Mouse (Mus musculus) liver, embryonic 16.5 days (tissue): ENCODE measurements around the gene Ascl4. TPM values are rescaled to one million over a fixed set of nuclear protein-coding genes. Genes with fewer than 3 reads are reported as not detected.

Source experiments
- ATAC-seq: fragments of 200-750 bp; cut with Nextera tagmentation; 2 replicates; pipeline ENCODE4 v1.8.0; 2017; ENCODE audit warnings: low read depth, mild to moderate bottlenecking, moderate number of reproducible peaks, moderate library complexity
- H3K27ac ChIP-seq: fragments of 300-500 bp; sonication (generic); 2 replicates; pipeline ENCODE4 v1.5.1; 2014; ENCODE audit warnings: mild to moderate bottlenecking, low read length
- H3K27me3 ChIP-seq: fragments of 300-500 bp; sonication (generic); 2 replicates; pipeline ENCODE4 v1.6.1; 2014; ENCODE audit warnings: low read depth, low read length, mixed read lengths; ENCODE audit not compliant: control insufficient read depth, insufficient read depth
- H3K36me3 ChIP-seq: fragments of 300-500 bp; sonication (generic); 2 replicates; pipeline ENCODE4 v1.6.1; 2014; ENCODE audit warnings: mild to moderate bottlenecking; ENCODE audit not compliant: control insufficient read depth, insufficient read depth
- H3K4me1 ChIP-seq: fragments of 300-500 bp; sonication (generic); 2 replicates; pipeline ENCODE4 v1.6.1; 2014; ENCODE audit warnings: low read depth, low read length, mixed read lengths; ENCODE audit not compliant: control insufficient read depth
- H3K4me2 ChIP-seq: fragments of 300-500 bp; sonication (generic); 2 replicates; pipeline ENCODE4 v1.6.1; 2014; ENCODE audit warnings: low read depth, low read length, mixed read lengths
- H3K4me3 ChIP-seq: fragments of 300-500 bp; sonication (generic); 2 replicates; pipeline ENCODE4 v1.5.1; 2014; ENCODE audit warnings: low read depth, mild to moderate bottlenecking, low read length
- H3K9ac ChIP-seq: fragments of 300-500 bp; sonication (generic); 2 replicates; pipeline ENCODE4 v1.6.1; 2014; ENCODE audit warnings: low read depth, low read length
- H3K9me3 ChIP-seq: fragments of 300-500 bp; sonication (generic); replicated peaks from 2 replicates; pipeline ENCODE4 v1.6.1; 2016; ENCODE audit warnings: low read length; ENCODE audit not compliant: control insufficient read depth
- WGBS: fragments of 180-500 bp; shearing (Covaris S2); extraction: QIAGEN DNeasy Blood & Tissue Kit; methylation state at CpG from one replicate; pipeline ENCODE4 v1.1.7; 2014; ENCODE audit not compliant: insufficient replicate concordance; 5-methylcytosine and 5-hydroxymethylcytosine counted together
- polyA plus RNA-seq: library from polyadenylated mRNA; unstranded; fragments of >200 nt; fragmentation: Nextera tagmentation; extraction: Ambion mirVana; gene quantifications from 2 replicates; pipeline ENCODE4 v1.2.1, GENCODE M21; 2015

Gene Ascl4
- polyA plus RNA-seq, 1 experiment from 2014 or later = not detected

DNA sequence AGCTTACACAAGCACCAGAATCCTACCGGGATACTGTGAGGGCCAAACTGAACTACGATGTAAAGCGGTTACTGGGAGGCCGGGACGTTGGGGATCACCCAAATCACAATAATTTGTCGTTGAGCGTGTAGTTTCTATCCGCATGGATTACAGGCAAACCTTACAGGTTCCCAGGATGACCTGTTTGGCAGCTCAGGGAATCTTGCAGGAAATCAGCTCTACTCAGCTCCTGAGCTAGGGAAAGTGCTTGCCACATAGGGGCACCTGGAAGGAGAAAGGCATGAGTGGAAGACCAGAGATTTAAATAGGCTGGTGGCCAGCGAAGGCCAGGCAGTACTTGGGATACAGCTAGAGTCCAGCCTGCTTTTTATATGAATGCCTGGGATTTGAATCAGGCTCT is 66.4 kb downstream of the Ascl4 start:
- WGBS = 79% methylated on average over 9 of the region's 9 CpGs
- no peaks in the 10 kb centered on the region for H3K36me3 ChIP-seq
- H3K9ac ChIP-seq = no peak overlapping the region
- H3K4me2 ChIP-seq = no peak overlapping the region
- no peaks in the 10 kb centered on the region for H3K27me3 ChIP-seq
- H3K9me3 ChIP-seq = no peaks in the 10 kb centered on the region
- ATAC-seq = no peak
- no peak overlapping the region for H3K27ac ChIP-seq
- H3K4me3 ChIP-seq = no peak overlapping the region
- no peaks in the 10 kb centered on the region for H3K4me1 ChIP-seq

GRCm38 (mm10) chr10:85994543-85995104 is 67.1 kb downstream of the Ascl4 start:
- H3K9ac ChIP-seq = no peak overlapping the region
- WGBS = 47% methylated on average over 5 of the region's 5 CpGs
- no peaks in the 10 kb centered on the region for H3K4me1 ChIP-seq
- H3K36me3 ChIP-seq = no peaks in the 10 kb centered on the region
- H3K27ac ChIP-seq = no peak overlapping the region
- ATAC-seq = no peak
- no peaks in the 10 kb centered on the region for H3K9me3 ChIP-seq
- no peak overlapping the region for H3K4me2 ChIP-seq
- H3K4me3 ChIP-seq = no peak overlapping the region
- no peaks in the 10 kb centered on the region for H3K27me3 ChIP-seq

Other genes starting within 250 kb of the Ascl4 start
- 23.6 and 24.4 TPM in 2 replicates for gene Pwp1, start 98.2 kb upstream of the Ascl4 start, polyA plus RNA-seq
- 3.8 and 4.1 TPM in 2 replicates for gene Prdm4, start 10.5 kb upstream of the Ascl4 start, polyA plus RNA-seq
- gene Rtcb, start 30.1 kb downstream of the Ascl4 start, polyA plus RNA-seq = 61.2 and 65.3 TPM in 2 replicates
- 0.04 TPM in 1 of 2 replicates, not detected in the other for gene Bpifc, start 84.2 kb downstream of the Ascl4 start, polyA plus RNA-seq
- 60.6 and 64.8 TPM in 2 replicates for gene Fbxo7, start 94.3 kb downstream of the Ascl4 start, polyA plus RNA-seq